Mouse (Mus musculus) spleen, adult 2 months (tissue): ENCODE results near the gene Nr4a3. TPM values are rescaled to one million over a fixed set of nuclear protein-coding genes. Genes with fewer than 3 reads are reported as not detected.

Source experiments
- DNase-seq, 2 experiments: peaks; one replicate each; pipeline versions ENCODE4 v3.0.0 to v3.0.0-alpha.2; 2012 to 2021; ENCODE audit warnings: low spot score in 2 of 2, low read depth in 1 of 2
- H3K27ac ChIP-seq: fragments of 200-500 bp; 2 replicates; pipeline ENCODE4 v1.5.1; 2012; ENCODE audit warnings: low read length, inconsistent platforms; ENCODE audit not compliant: insufficient read depth
- H3K27me3 ChIP-seq: fragments of 200-500 bp; 2 replicates; pipeline ENCODE4 v1.6.1; 2012; ENCODE audit warnings: mild to moderate bottlenecking, moderate library complexity, low read length, inconsistent platforms; ENCODE audit not compliant: control insufficient read depth, insufficient read depth
- H3K36me3 ChIP-seq: fragments of 200-500 bp; 2 replicates; pipeline ENCODE4 v1.6.1; 2012; ENCODE audit warnings: mild to moderate bottlenecking, low read length, inconsistent platforms; ENCODE audit not compliant: control insufficient read depth, insufficient read depth
- H3K4me1 ChIP-seq: fragments of 200-500 bp; 2 replicates; pipeline ENCODE4 v1.6.1; 2011; ENCODE audit warnings: inconsistent platforms; ENCODE audit not compliant: control insufficient read depth, insufficient read depth, insufficient read length
- H3K4me3 ChIP-seq: fragments of 200-500 bp; 2 replicates; pipeline ENCODE4 v1.5.1; 2011; ENCODE audit warnings: mild to moderate bottlenecking, inconsistent platforms; ENCODE audit not compliant: insufficient read depth, insufficient read length; ENCODE audit errors: extremely low read depth
- CTCF ChIP-seq: fragments of 200-500 bp; IDR thresholded peaks from 2 replicates; pipeline ENCODE4 v1.5.1; 2011; ENCODE audit warnings: mild to moderate bottlenecking, inconsistent platforms; ENCODE audit not compliant: insufficient read depth, insufficient read length, insufficient replicate concordance; ENCODE audit errors: extremely low read depth
- POLR2A ChIP-seq: fragments of 200-500 bp; IDR thresholded peaks from 2 replicates; pipeline ENCODE4 v1.6.1; 2011; ENCODE audit warnings: low read depth, low read length, inconsistent platforms
- WGBS: fragments of 180-500 bp; shearing (Covaris S2); methylation state at CpG from one replicate; pipeline ENCODE4 v1.1.7; 2018; 5-methylcytosine and 5-hydroxymethylcytosine counted together
- polyA plus RNA-seq: library from polyadenylated mRNA; depleted of rRNA; stranded (reverse); fragments of >200 nt; gene quantifications from 2 replicates; pipeline ENCODE4 v1.2.3, GENCODE M21; 2012

Gene Nr4a3
- polyA plus RNA-seq, 1 experiment, result 7.0 TPM

DNA sequence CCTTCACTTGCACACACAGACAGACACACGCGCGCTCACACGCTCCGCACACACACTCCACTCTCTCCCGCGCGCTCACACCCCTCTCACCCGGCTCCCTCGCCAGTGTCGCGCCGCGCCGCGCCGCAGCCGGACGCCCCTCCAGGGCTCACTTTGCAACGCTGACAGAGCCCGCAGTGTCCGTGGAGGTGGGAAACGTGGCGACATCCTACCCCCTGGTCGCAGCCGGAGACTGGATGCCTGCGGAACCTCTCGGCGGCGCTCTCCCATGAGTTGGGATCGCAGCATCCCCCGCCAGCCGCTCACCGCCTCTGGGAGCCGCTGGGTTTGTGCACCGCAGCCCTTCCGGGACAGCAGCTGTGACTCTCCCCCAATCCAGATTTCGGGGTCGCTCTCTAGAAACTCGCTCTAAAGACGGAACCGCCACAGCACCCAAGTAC lies 348 bp downstream of the Nr4a3 start:
- Histone ChIP-seq H3K4me3 (peak overlapping the region; percentile 72), H3K27me3 (peaks cover 21% of the 10 kb centered on the region), H3K27ac (peak overlapping the region; percentile 35; the same call in 1 of the 2 replicates), H3K36me3 (no peaks in the 10 kb centered on the region), H3K4me1 (peaks cover 10% of the 10 kb centered on the region)
- peak in 1 of 2 experiments; percentile 28 for DNase-seq
- TF ChIP-seq CTCF (no peak), POLR2A (no peak)
- WGBS, result 1% methylated on average over 42 of the region's 42 CpGs

DNA sequence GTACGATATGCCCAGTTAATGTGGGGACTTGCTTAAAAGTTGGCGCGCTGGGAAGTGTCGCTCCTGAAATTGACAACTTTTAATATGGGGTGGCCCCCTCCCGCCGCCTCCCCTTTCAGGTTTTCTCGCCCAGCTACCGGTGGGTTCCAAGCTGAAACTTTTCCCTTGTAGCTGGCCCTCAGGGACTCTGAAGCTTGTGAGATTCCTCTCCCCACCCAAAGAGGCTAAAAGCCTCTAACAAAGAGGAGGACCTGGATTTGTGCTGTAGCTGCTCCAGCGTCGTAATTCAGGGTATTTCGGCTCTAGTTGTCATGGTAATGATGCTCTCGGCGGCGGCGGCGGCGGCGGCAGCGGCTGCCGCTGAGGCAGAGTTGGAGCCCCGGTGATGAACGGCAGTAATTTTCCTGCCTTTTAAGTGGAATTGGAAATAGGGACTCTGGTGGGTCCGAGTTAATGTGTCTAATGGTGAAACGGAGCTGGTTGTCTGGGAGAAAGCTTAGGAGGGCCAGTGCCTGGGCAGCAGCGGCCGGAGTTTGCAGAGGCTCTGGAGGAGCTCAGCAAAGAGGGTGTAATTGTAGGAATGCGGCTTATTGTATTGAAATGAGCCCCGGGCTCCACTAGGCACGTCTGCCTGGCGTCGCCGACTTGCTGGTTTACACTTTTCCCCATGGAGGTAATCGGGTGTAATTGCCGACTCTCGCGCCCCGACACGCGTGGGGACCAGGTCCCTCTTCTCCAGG lies 938 bp downstream of the Nr4a3 start:
- peaks cover 21% of the 10 kb centered on the region for H3K27me3 ChIP-seq
- peaks cover 10% of the 10 kb centered on the region for H3K4me1 ChIP-seq

GRCm38 (mm10) chr4:48046461-48046901 lies 1.5 kb downstream of the Nr4a3 start:
- DNase-seq, result peak in 1 of 2 experiments; percentile 12

More for the DNA sequence above, 938 bp downstream of the Nr4a3 start:
- peak overlapping the region; percentile 72 for H3K4me3 ChIP-seq
- TF ChIP-seq CTCF, result no peak
- no peak for TF ChIP-seq POLR2A
- DNase-seq, result peak in 1 of 2 experiments; percentile 20
- H3K27ac ChIP-seq, result no peak overlapping the region
- WGBS, result 1% methylated on average over 39 of the region's 39 CpGs
- no peaks in the 10 kb centered on the region for H3K36me3 ChIP-seq

GRCm38 (mm10) chr4:48047136-48047765 lies 2.3 kb downstream of the Nr4a3 start:
- H3K4me1 ChIP-seq, result peaks cover 10% of the 10 kb centered on the region
- peak in 1 of 2 experiments; percentile 18 for DNase-seq
- peaks cover 24% of the 10 kb centered on the region for H3K27me3 ChIP-seq
- TF ChIP-seq POLR2A (no peak), CTCF (no peak)
- H3K4me3 ChIP-seq, result peak overlapping the region; percentile 37
- 2% methylated on average over 33 of the region's 33 CpGs for WGBS
- H3K36me3 ChIP-seq, result no peaks in the 10 kb centered on the region
- no peak overlapping the region for H3K27ac ChIP-seq

More at GRCm38 (mm10) chr4:48046461-48046901, 1.5 kb downstream of the Nr4a3 start:
- no peak for TF ChIP-seq POLR2A
- no peak for TF ChIP-seq CTCF
- peak overlapping the region; percentile 72 for H3K4me3 ChIP-seq
- no peak overlapping the region for H3K27ac ChIP-seq
- H3K36me3 ChIP-seq, result no peaks in the 10 kb centered on the region
- under 1% methylated on average over 20 of the region's 20 CpGs for WGBS
- H3K27me3 ChIP-seq, result peaks cover 22% of the 10 kb centered on the region
- H3K4me1 ChIP-seq, result peaks cover 10% of the 10 kb centered on the region

- peaks cover 24% of the 10 kb centered on the region for H3K27me3 ChIP-seq
- H3K4me3 ChIP-seq, result peak overlapping the region; percentile 37; the same call in 1 of the 2 replicates
- peaks cover 10% of the 10 kb centered on the region for H3K4me1 ChIP-seq
- WGBS, result 3% methylated on average over 30 of the region's 30 CpGs
- H3K36me3 ChIP-seq, result no peaks in the 10 kb centered on the region
- H3K27ac ChIP-seq, result no peak overlapping the region
- TF ChIP-seq POLR2A (no peak), CTCF (no peak)
- DNase-seq, result no peak
Measured at GRCm38 (mm10) chr4:48047766-48048371, 2.9 kb downstream of the Nr4a3 start.

DNA sequence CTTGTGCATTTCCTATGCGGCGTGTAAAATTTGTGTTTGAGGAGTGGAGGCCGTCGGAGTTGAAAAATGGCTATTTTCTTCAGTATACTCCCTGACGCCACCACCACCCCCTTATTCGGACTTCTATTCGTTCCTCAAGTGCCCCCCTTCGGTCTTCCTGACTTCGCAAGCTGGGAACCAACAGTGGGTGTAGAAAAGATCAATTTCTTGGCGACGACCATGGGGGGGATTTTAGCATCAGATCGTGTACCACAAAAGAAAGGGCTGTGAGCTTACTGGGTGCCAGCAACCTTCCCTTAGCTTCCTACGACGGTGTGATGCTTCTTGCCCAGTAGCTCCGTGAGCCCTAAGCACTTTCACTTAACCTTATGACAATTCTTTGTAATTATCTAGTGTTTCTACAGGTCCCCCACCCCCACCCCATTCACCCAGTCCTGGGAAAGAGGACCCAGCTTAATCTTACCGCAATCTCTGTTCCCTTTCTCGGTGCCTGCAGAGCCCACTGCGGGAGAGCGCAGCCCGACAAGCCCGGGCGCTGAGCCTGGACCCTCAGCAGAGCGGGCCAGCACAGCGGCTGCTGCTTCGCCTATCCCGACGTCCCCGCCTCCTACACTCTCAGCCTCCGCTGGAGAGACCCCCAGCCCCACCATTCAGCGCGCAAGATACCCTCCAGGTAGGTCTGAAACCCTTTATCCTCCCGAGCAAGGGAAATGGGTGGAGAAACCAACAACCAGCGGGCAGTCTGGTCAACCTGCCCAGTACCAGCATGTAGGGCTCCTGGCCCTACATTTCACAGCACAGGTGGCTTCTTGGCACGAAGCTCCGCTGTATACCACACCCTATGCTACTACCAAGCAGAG lies 3.7 kb downstream of the Nr4a3 start:
- peak overlapping the region; percentile 37; the same call in 1 of the 2 replicates for H3K4me3 ChIP-seq

More for the DNA sequence above, 3.7 kb downstream of the Nr4a3 start:
- peaks cover 10% of the 10 kb centered on the region for H3K4me1 ChIP-seq
- no peaks in the 10 kb centered on the region for H3K36me3 ChIP-seq
- TF ChIP-seq POLR2A (no peak), CTCF (no peak)
- H3K27me3 ChIP-seq, result peaks cover 24% of the 10 kb centered on the region
- 22% methylated on average over 35 of the region's 35 CpGs for WGBS
- no peak for DNase-seq
- no peak overlapping the region for H3K27ac ChIP-seq
